Mouse (Mus musculus): ENCODE data around the gene Helz. TPM values are rescaled to one million over a fixed set of nuclear protein-coding genes. Genes with fewer than 3 reads are reported as not detected.
"Not testable (repeated sequence)": the region's sequence is repeated elsewhere in the genome, so short reads cannot be mapped to it uniquely, and the experiment has no call there.

The Helz gene
- polyA plus RNA-seq, 1 experiment: 16.3 TPM

DNA sequence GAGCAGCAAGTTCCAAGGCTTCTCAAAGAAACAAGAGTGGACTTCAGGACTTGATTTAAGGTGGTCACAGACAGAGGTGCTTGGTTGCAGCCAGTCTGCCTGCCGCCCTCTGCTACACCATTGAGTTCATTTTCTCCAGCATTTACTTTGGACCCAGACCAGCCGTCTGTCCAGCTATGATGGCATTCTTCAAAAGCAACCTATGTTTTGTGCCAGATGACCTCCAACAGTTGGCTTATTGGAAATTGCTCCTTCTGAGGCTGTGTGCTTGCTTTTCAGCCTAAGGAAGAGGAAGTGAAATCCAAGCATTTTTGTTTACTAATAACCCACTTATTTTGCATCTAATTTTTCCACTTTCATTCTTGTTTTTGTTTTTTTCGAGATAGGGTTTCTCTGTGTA lies 19.7 kb downstream of the Helz start:
- peak in 1 of 2 experiments; percentile 27 for DNase-seq
- TF ChIP-seq POLR2A (IDR thresholded peaks at IDR 0.05; ENCODE audit: borderline replicate concordance, insufficient read depth, low read length) (no peak), CTCF (IDR thresholded peaks at IDR 0.05; ENCODE audit: borderline replicate concordance, insufficient read depth, low read depth, low read length) (no peak)
- Histone ChIP-seq H3K4me1 (ENCODE audit: control insufficient read depth, insufficient read depth, low read length) (peaks cover 8% of the 10 kb centered on the region), H3K27ac (ENCODE audit: insufficient read depth, low read length) (no peak overlapping the region), H3K27me3 (ENCODE audit: control insufficient read depth, insufficient read depth, low read length) (no peaks in the 10 kb centered on the region), H3K4me3 (replicated peaks; ENCODE audit: insufficient read depth, low read depth, low read length) (no peak overlapping the region)
- 40% methylated on average over 3 of the region's 3 CpGs for WGBS

- no peak for DNase-seq
- H3K27ac ChIP-seq (ENCODE audit: insufficient read depth, low read length): no peak overlapping the region
- no peaks in the 10 kb centered on the region for H3K27me3 ChIP-seq (ENCODE audit: control insufficient read depth, insufficient read depth, low read length)
- peaks cover 19% of the 10 kb centered on the region for H3K4me1 ChIP-seq (ENCODE audit: control insufficient read depth, insufficient read depth, low read length)
- 89% methylated on average over 6 of the region's 6 CpGs for WGBS
- no peak for TF ChIP-seq POLR2A (IDR thresholded peaks at IDR 0.05; ENCODE audit: borderline replicate concordance, insufficient read depth, low read length)
- no peak for TF ChIP-seq CTCF (IDR thresholded peaks at IDR 0.05; ENCODE audit: borderline replicate concordance, insufficient read depth, low read depth, low read length)
- no peak overlapping the region for H3K4me3 ChIP-seq (replicated peaks; ENCODE audit: insufficient read depth, low read depth, low read length)
These were observed 20.8 kb downstream of the Helz start for GRCm38 (mm10) chr11:107568466-107568995.

- not testable (repeated sequence) for H3K4me3 ChIP-seq (replicated peaks; ENCODE audit: insufficient read depth, low read depth, low read length); DNase-seq; H3K27me3 ChIP-seq (ENCODE audit: control insufficient read depth, insufficient read depth, low read length); H3K27ac ChIP-seq (ENCODE audit: insufficient read depth, low read length)
- WGBS: 87% methylated on average over 8 of the region's 8 CpGs
- peaks cover 23% of the 10 kb centered on the region for H3K4me1 ChIP-seq (ENCODE audit: control insufficient read depth, insufficient read depth, low read length)
These were observed 23.2 kb downstream of the Helz start for GRCm38 (mm10) chr11:107570891-107571290.

DNA sequence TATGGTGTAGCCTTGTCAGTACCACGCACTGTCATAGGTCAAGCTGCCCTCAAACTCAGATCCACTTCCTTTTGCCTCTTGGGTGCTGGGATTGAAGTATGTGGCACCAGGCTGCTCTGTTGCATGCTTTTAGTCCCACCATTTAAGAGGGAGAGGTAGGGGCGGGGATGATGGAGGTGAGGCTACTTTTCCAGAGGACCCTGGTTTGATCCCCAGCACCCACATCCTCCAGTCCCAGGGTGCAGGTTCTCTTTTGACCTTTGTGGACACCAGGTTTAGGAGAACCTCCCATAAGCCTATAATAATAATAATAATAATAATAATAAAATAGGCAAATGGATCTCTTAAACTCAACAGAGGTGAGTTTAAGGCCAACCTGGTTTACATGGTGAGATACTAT lies 23.6 kb downstream of the Helz start:
- 98% methylated on average over 2 of the region's 2 CpGs for WGBS
- H3K4me3 ChIP-seq (replicated peaks; ENCODE audit: insufficient read depth, low read depth, low read length): no peak overlapping the region
- no peak for DNase-seq
- H3K27ac ChIP-seq (ENCODE audit: insufficient read depth, low read length): no peak overlapping the region
- no peak for TF ChIP-seq CTCF (IDR thresholded peaks at IDR 0.05; ENCODE audit: borderline replicate concordance, insufficient read depth, low read depth, low read length)
- TF ChIP-seq POLR2A (IDR thresholded peaks at IDR 0.05; ENCODE audit: borderline replicate concordance, insufficient read depth, low read length): no peak
- H3K4me1 ChIP-seq (ENCODE audit: control insufficient read depth, insufficient read depth, low read length): peaks cover 23% of the 10 kb centered on the region
- H3K27me3 ChIP-seq (ENCODE audit: control insufficient read depth, insufficient read depth, low read length): no peaks in the 10 kb centered on the region

- no peak for DNase-seq
- Histone ChIP-seq H3K4me3 (replicated peaks; ENCODE audit: insufficient read depth, low read depth, low read length) (no peak overlapping the region), H3K27me3 (ENCODE audit: control insufficient read depth, insufficient read depth, low read length) (no peaks in the 10 kb centered on the region), H3K4me1 (ENCODE audit: control insufficient read depth, insufficient read depth, low read length) (peaks cover 23% of the 10 kb centered on the region), H3K27ac (ENCODE audit: insufficient read depth, low read length) (no peak overlapping the region)
- no peak for TF ChIP-seq CTCF (IDR thresholded peaks at IDR 0.05; ENCODE audit: borderline replicate concordance, insufficient read depth, low read depth, low read length)
- TF ChIP-seq POLR2A (IDR thresholded peaks at IDR 0.05; ENCODE audit: borderline replicate concordance, insufficient read depth, low read length): no peak
- 44% methylated on average over 3 of the region's 3 CpGs for WGBS
These were observed 24.8 kb downstream of the Helz start for GRCm38 (mm10) chr11:107572551-107572950.

GRCm38 (mm10) chr11:107573061-107573692 lies 25.4 kb downstream of the Helz start:
- H3K27me3 ChIP-seq (ENCODE audit: control insufficient read depth, insufficient read depth, low read length): no peaks in the 10 kb centered on the region
- H3K4me3 ChIP-seq (replicated peaks; ENCODE audit: insufficient read depth, low read depth, low read length): no peak overlapping the region
- no peak overlapping the region for H3K27ac ChIP-seq (ENCODE audit: insufficient read depth, low read length)
- TF ChIP-seq POLR2A (IDR thresholded peaks at IDR 0.05; ENCODE audit: borderline replicate concordance, insufficient read depth, low read length) (no peak), CTCF (IDR thresholded peaks at IDR 0.05; ENCODE audit: borderline replicate concordance, insufficient read depth, low read depth, low read length) (no peak)
- 48% methylated on average over 11 of the region's 11 CpGs for WGBS
- peaks cover 23% of the 10 kb centered on the region for H3K4me1 ChIP-seq (ENCODE audit: control insufficient read depth, insufficient read depth, low read length)
- DNase-seq: peak in 1 of 2 experiments; percentile 10

GRCm38 (mm10) chr11:107573847-107574246 lies 26.1 kb downstream of the Helz start:
- H3K27me3 ChIP-seq (ENCODE audit: control insufficient read depth, insufficient read depth, low read length): no peaks in the 10 kb centered on the region
- peaks cover 23% of the 10 kb centered on the region for H3K4me1 ChIP-seq (ENCODE audit: control insufficient read depth, insufficient read depth, low read length)
- H3K27ac ChIP-seq (ENCODE audit: insufficient read depth, low read length): no peak overlapping the region
- DNase-seq: peak in 1 of 2 experiments; percentile 14
- TF ChIP-seq POLR2A (IDR thresholded peaks at IDR 0.05; ENCODE audit: borderline replicate concordance, insufficient read depth, low read length) (no peak), CTCF (IDR thresholded peaks at IDR 0.05; ENCODE audit: borderline replicate concordance, insufficient read depth, low read depth, low read length) (no peak)
- H3K4me3 ChIP-seq (replicated peaks; ENCODE audit: insufficient read depth, low read depth, low read length): no peak overlapping the region
- WGBS: 54% methylated on average over 6 of the region's 6 CpGs

Data from cerebellum, adult 2 months (tissue).